Mouse (Mus musculus) hindbrain, embryonic 13.5 days (tissue): Measurements from ENCODE around the gene Gm3755. TPM values are rescaled to one million over a fixed set of nuclear protein-coding genes. Genes with fewer than 3 reads are reported as not detected.
"Not testable (repeated sequence)": the region's sequence is repeated elsewhere in the genome, so short reads cannot be mapped to it uniquely, and the experiment has no call there.

Source experiments
- ATAC-seq: fragments of 200-750 bp; cut with Nextera tagmentation; 2 replicates; pipeline ENCODE4 v1.8.0; 2017; ENCODE audit warnings: moderate TSS enrichment; ENCODE audit not compliant: low FRiP score
- H3K27ac ChIP-seq: fragments of 300-500 bp; sonication (generic); 2 replicates; pipeline ENCODE4 v1.5.1; 2015; ENCODE audit warnings: inconsistent platforms, mild to moderate bottlenecking, moderate library complexity
- H3K27me3 ChIP-seq: fragments of 300-500 bp; sonication (generic); 2 replicates; pipeline ENCODE4 v1.6.1; 2015; ENCODE audit warnings: mild to moderate bottlenecking, inconsistent platforms
- H3K36me3 ChIP-seq: fragments of 300-500 bp; sonication (generic); 2 replicates; pipeline ENCODE4 v1.6.1; 2015; ENCODE audit warnings: mild to moderate bottlenecking, inconsistent platforms
- H3K4me1 ChIP-seq: fragments of 300-500 bp; sonication (generic); replicated peaks from 2 replicates; pipeline ENCODE4 v1.6.1; 2015; ENCODE audit warnings: inconsistent platforms
- H3K4me2 ChIP-seq: fragments of 300-500 bp; sonication (generic); 2 replicates; pipeline ENCODE4 v1.6.1; 2015; ENCODE audit warnings: inconsistent platforms, mild to moderate bottlenecking, moderate library complexity
- H3K4me3 ChIP-seq: fragments of 300-500 bp; sonication (generic); 2 replicates; pipeline ENCODE4 v1.5.1; 2015; ENCODE audit warnings: mild to moderate bottlenecking, inconsistent platforms
- H3K9ac ChIP-seq: fragments of 300-500 bp; sonication (generic); 2 replicates; pipeline ENCODE4 v1.6.1; 2015; ENCODE audit warnings: mild to moderate bottlenecking, inconsistent platforms
- H3K9me3 ChIP-seq: fragments of 300-500 bp; sonication (generic); 2 replicates; pipeline ENCODE4 v1.6.1; 2016; ENCODE audit warnings: inconsistent platforms
- WGBS: fragments of 180-500 bp; shearing (Covaris S2); methylation state at CpG from one replicate; pipeline ENCODE4 v1.1.7; 2015; 5-methylcytosine and 5-hydroxymethylcytosine counted together
- polyA plus RNA-seq: library from polyadenylated mRNA; unstranded; fragments of >200 nt; fragmentation: Nextera tagmentation; extraction: Ambion mirVana; gene quantifications from 2 replicates; pipeline ENCODE4 v1.2.1, GENCODE M21; 2015

The Gm3755 gene
- polyA plus RNA-seq = 0.17 TPM in 1 of 2 replicates, not detected in the other

DNA sequence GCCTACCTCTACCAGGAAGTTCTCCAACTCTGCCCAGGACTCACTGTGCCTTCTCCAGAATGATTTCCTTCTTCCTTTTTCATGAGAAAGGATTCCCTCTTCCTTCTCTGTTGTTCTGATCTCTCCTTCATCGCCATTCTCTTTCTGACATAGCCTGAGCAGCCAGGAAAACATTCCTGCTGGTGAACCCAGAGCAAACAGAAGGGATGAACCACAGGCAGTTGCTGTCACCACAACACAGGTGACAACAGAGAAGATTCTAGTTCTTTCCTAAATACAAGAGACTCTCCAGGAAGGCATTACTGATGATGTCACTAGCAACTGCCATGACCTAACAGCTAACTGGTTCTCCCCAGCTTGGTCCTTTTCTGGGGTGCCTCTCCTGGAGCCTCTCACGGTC is at the start of gene Gm3755:
Gene Gm3755, minus strand, starts transcription at position 101 of the 400 bp plus-strand sequence.
- not testable (repeated sequence) for H3K4me3 ChIP-seq, H3K4me1 ChIP-seq, H3K9ac ChIP-seq, H3K27me3 ChIP-seq, H3K4me2 ChIP-seq, ATAC-seq, H3K27ac ChIP-seq, H3K36me3 ChIP-seq, H3K9me3 ChIP-seq
- WGBS = no CpG with 5 or more reads among the region's 2 CpGs

DNA sequence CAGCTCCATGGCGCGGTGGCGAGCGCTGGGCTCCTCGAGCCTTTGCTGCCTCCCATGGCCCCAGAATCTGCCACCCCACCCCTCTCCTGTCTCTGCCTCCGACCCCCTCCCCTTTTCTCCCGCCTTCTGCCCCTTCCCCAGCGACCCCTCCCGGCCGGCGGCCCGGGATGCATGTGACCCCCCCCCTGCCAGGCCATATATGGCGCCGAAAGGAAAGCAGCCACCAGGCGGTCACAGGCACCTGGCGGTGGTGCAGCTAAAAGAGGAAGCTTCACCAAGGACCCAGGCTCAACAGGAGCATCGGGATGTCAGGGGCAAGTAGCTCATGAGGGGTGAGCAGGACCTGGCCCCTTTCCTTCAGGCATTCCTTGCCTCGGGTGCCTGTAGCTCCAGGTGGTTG is 38.0 kb upstream of the Gm3755 start:
- not testable (repeated sequence) for H3K27me3 ChIP-seq, H3K9me3 ChIP-seq, H3K36me3 ChIP-seq, ATAC-seq, H3K4me1 ChIP-seq, H3K27ac ChIP-seq
- H3K9ac ChIP-seq = peak overlapping the region; percentile 65
- under 1% methylated on average over 11 of the region's 18 CpGs for WGBS
- peak overlapping the region; percentile 56 for H3K4me2 ChIP-seq
- peak overlapping the region; percentile 42 for H3K4me3 ChIP-seq

DNA sequence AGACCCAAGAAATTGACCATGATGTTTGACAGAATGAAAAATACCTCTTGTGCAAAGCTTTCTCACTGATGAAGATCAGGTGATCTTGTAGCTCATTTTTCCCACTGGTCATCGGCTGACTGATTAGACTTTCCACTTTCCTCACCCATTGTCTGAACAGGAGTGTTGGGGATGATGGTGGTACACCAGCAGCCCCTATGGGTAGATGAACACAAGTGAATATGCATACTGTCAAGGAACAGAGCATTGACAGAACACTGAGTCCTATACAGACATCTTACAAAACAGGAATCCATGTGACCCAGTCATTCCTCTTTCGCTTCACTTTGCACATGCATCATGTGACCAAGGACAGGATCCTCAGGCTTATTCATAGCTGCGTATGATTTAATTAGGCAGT is 32.9 kb upstream of the Gm3755 start, which contains the start of gene Gm3752:
Gene Gm3752, minus strand, starts transcription at position 101 of the 400 bp plus-strand sequence.
- not testable (repeated sequence) for H3K27me3 ChIP-seq, H3K9ac ChIP-seq, H3K4me3 ChIP-seq, H3K9me3 ChIP-seq, H3K36me3 ChIP-seq, ATAC-seq, H3K4me1 ChIP-seq, H3K4me2 ChIP-seq, H3K27ac ChIP-seq
- 78% methylated on average over 1 of the region's 3 CpGs for whole genome bisulfite sequencing

DNA sequence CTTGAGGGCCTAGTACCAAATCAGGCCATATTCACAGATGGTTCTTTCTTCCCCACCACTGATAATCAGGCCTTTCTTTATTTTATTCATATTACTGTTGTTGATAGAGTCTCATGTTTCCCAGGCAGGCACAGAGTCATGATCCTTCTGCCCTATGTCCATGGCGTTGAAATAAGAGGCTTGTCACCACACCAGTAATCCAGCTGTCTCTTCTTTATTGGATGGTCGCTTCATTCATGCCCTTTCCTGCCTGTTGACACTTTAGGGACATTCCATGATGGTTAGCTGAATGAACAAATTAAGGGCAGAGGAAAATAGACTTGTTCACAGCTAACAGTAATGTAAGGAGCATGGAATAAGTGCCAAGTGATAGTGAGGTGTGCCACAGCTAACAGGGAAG is 28.2 kb downstream of the Gm3755 start:
- not testable (repeated sequence) for H3K27ac ChIP-seq, H3K4me2 ChIP-seq, H3K9me3 ChIP-seq, ATAC-seq, H3K4me3 ChIP-seq, H3K9ac ChIP-seq, H3K27me3 ChIP-seq, H3K4me1 ChIP-seq, H3K36me3 ChIP-seq
- 83% methylated on average over 2 of the region's 2 CpGs for WGBS

Other genes starting within 250 kb of the Gm3755 start
- not detected in 2 replicates for gene Gm3727, start 186.2 kb downstream of the Gm3755 start, polyA plus RNA-seq
- gene Gm3739, start 135.9 kb downstream of the Gm3755 start, polyA plus RNA-seq = 5.4 and 5.5 TPM in 2 replicates
- gene Gm5797, start 118.5 kb downstream of the Gm3755 start, polyA plus RNA-seq = not detected in 2 replicates
- not detected in 2 replicates for gene Gm8374, start 85.8 kb downstream of the Gm3755 start, polyA plus RNA-seq
- 8.1 and 10.0 TPM in 2 replicates for gene Gm3752, start 32.8 kb upstream of the Gm3755 start, polyA plus RNA-seq
- gene Gm3558, start 117.6 kb upstream of the Gm3755 start, polyA plus RNA-seq = 4.0 and 4.4 TPM in 2 replicates
- not detected in 2 replicates for gene Gm10338, start 144.7 kb upstream of the Gm3755 start, polyA plus RNA-seq
- not detected in 2 replicates for gene Gm10128, start 193.1 kb upstream of the Gm3755 start, polyA plus RNA-seq